Mouse (Mus musculus) intestine, embryonic 15.5 days (tissue): ENCODE data around the gene Yap1. TPM values are rescaled to one million over a fixed set of nuclear protein-coding genes. Genes with fewer than 3 reads are reported as not detected.

Experiments used
- ATAC-seq: fragments of 200-750 bp; cut with Nextera tagmentation; 2 replicates; pipeline ENCODE4 v1.8.0; 2017; ENCODE audit warnings: moderate TSS enrichment, moderate library complexity
- H3K27ac ChIP-seq: fragments of 300-500 bp; sonication (generic); 2 replicates; pipeline ENCODE4 v1.5.1; 2015; ENCODE audit warnings: mild to moderate bottlenecking, inconsistent platforms
- H3K27me3 ChIP-seq: fragments of 300-500 bp; sonication (generic); replicated peaks from 2 replicates; pipeline ENCODE4 v1.6.1; 2015; ENCODE audit warnings: inconsistent platforms
- H3K36me3 ChIP-seq: fragments of 300-500 bp; sonication (generic); 2 replicates; pipeline ENCODE4 v1.6.1; 2015; ENCODE audit warnings: inconsistent platforms
- H3K4me1 ChIP-seq: fragments of 300-500 bp; sonication (generic); replicated peaks from 2 replicates; pipeline ENCODE4 v1.6.1; 2015; ENCODE audit warnings: inconsistent platforms
- H3K4me2 ChIP-seq: fragments of 300-500 bp; sonication (generic); replicated peaks from 2 replicates; pipeline ENCODE4 v1.6.1; 2015; ENCODE audit warnings: mild to moderate bottlenecking, inconsistent platforms
- H3K4me3 ChIP-seq: fragments of 300-500 bp; sonication (generic); replicated peaks from 2 replicates; pipeline ENCODE4 v1.5.1; 2015; ENCODE audit warnings: inconsistent platforms
- H3K9ac ChIP-seq: fragments of 300-500 bp; sonication (generic); 2 replicates; pipeline ENCODE4 v1.6.1; 2015; ENCODE audit warnings: inconsistent platforms
- H3K9me3 ChIP-seq: fragments of 300-500 bp; sonication (generic); 2 replicates; pipeline ENCODE4 v1.6.1; 2016; ENCODE audit warnings: inconsistent platforms
- WGBS: fragments of 180-500 bp; shearing (Covaris S2); methylation state at CpG from one replicate; pipeline ENCODE4 v1.1.7; 2015; 5-methylcytosine and 5-hydroxymethylcytosine counted together
- polyA plus RNA-seq: library from polyadenylated mRNA; unstranded; fragments of >200 nt; fragmentation: Nextera tagmentation; extraction: Ambion mirVana; gene quantifications from 2 replicates; pipeline ENCODE4 v1.2.1, GENCODE M21; 2015

The Yap1 gene
- 25.3 and 25.9 TPM in 2 replicates for polyA plus RNA-seq

- peak within 1 kb of the TSS; percentile 96 for H3K4me3 ChIP-seq
- peaks cover 3% of the 10 kb centered on the region for H3K4me1 ChIP-seq
- ATAC-seq, result peak; percentile 85
- peaks cover 2% of the 10 kb centered on the region; the same call in 1 of the 2 replicates for H3K36me3 ChIP-seq
- peak within 1 kb of the TSS; percentile 98 for H3K27ac ChIP-seq
- H3K4me2 ChIP-seq, result peak within 1 kb of the TSS; percentile 66
- H3K27me3 ChIP-seq, result no peaks in the 10 kb centered on the region
- WGBS, result 1% methylated on average over 70 of the region's 79 CpGs
- H3K9me3 ChIP-seq, result no peaks in the 10 kb centered on the region
- peak within 1 kb of the TSS; percentile 95 for H3K9ac ChIP-seq
These were observed at the start of gene Yap1 for GRCm38 (mm10) chr9:8004370-8004991. TSS of gene Yap1 (minus strand) at chr9:8004596.

- Histone ChIP-seq H3K27ac (0 out of 2 replicates have a peak overlapping the region, but pooled peaks have one; percentile 69), H3K9ac (no peak overlapping the region), H3K27me3 (no peaks in the 10 kb centered on the region), H3K9me3 (no peaks in the 10 kb centered on the region), H3K4me2 (peak overlapping the region; percentile 79), H3K36me3 (no peaks in the 10 kb centered on the region), H3K4me3 (peak overlapping the region; percentile 75; the same call in 1 of the 2 replicates), H3K4me1 (no peaks in the 10 kb centered on the region)
- ATAC-seq, result peak; percentile 39
- WGBS, result 15% methylated on average over 5 of the region's 5 CpGs
These were observed 38.6 kb upstream of the Yap1 start for GRCm38 (mm10) chr9:8043044-8043387.

GRCm38 (mm10) chr9:8042338-8043043 is 38.1 kb upstream of the Yap1 start, which contains the start of gene Cfap300:
TSS of gene Cfap300 (minus strand) at chr9:8042823.
- H3K27me3 ChIP-seq, result no peaks in the 10 kb centered on the region
- WGBS, result under 1% methylated on average over 36 of the region's 39 CpGs
- peak; percentile 99 for ATAC-seq

GRCm38 (mm10) chr9:8035546-8035945 is 31.1 kb upstream of the Yap1 start:
- no peak overlapping the region for H3K4me3 ChIP-seq
- H3K9me3 ChIP-seq, result no peaks in the 10 kb centered on the region
- no peaks in the 10 kb centered on the region for H3K36me3 ChIP-seq
- 13% methylated on average over 7 of the region's 7 CpGs for WGBS
- H3K27ac ChIP-seq, result peak overlapping the region; percentile 34; the same call in 1 of the 2 replicates
- H3K27me3 ChIP-seq, result no peaks in the 10 kb centered on the region
- no peak overlapping the region for H3K9ac ChIP-seq
- peak overlapping the region; percentile 34 for H3K4me2 ChIP-seq
- peaks cover 8% of the 10 kb centered on the region; the same call in 1 of the 2 replicates for H3K4me1 ChIP-seq
- ATAC-seq, result peak; percentile 81

More at GRCm38 (mm10) chr9:8042338-8043043, 38.1 kb upstream of the Yap1 start, which contains the start of gene Cfap300:
- Histone ChIP-seq H3K9ac (peak within 1 kb of the TSS; percentile 65), H3K9me3 (no peaks in the 10 kb centered on the region), H3K36me3 (no peaks in the 10 kb centered on the region), H3K27ac (peak within 1 kb of the TSS; percentile 69), H3K4me1 (no peaks in the 10 kb centered on the region), H3K4me3 (peak within 1 kb of the TSS; percentile 75), H3K4me2 (peak within 1 kb of the TSS; percentile 79)

GRCm38 (mm10) chr9:8035091-8035490 is 30.7 kb upstream of the Yap1 start:
- no peaks in the 10 kb centered on the region for H3K36me3 ChIP-seq
- ATAC-seq, result peak; percentile 16; the same call in 1 of the 2 replicates
- WGBS, result 49% methylated on average over 4 of the region's 4 CpGs
- no peaks in the 10 kb centered on the region for H3K27me3 ChIP-seq
- no peak overlapping the region for H3K4me3 ChIP-seq
- peaks cover 8% of the 10 kb centered on the region; the same call in 1 of the 2 replicates for H3K4me1 ChIP-seq
- no peaks in the 10 kb centered on the region for H3K9me3 ChIP-seq
- peak overlapping the region; percentile 34; the same call in 1 of the 2 replicates for H3K4me2 ChIP-seq
- H3K9ac ChIP-seq, result no peak overlapping the region
- H3K27ac ChIP-seq, result peak overlapping the region; percentile 34; the same call in 1 of the 2 replicates

- no peak overlapping the region for H3K4me3 ChIP-seq
- H3K27me3 ChIP-seq, result no peaks in the 10 kb centered on the region
- WGBS, result 64% methylated on average over 1 of the region's 1 CpGs
- H3K9me3 ChIP-seq, result no peaks in the 10 kb centered on the region
- peaks cover 8% of the 10 kb centered on the region; the same call in 1 of the 2 replicates for H3K4me1 ChIP-seq
- H3K9ac ChIP-seq, result no peak overlapping the region
- no peak overlapping the region for H3K4me2 ChIP-seq
- H3K36me3 ChIP-seq, result no peaks in the 10 kb centered on the region
- no peak overlapping the region for H3K27ac ChIP-seq
- ATAC-seq, result peak; percentile 58
These were observed 29.7 kb upstream of the Yap1 start for GRCm38 (mm10) chr9:8034143-8034542.

- no peaks in the 10 kb centered on the region for H3K27me3 ChIP-seq
- WGBS, result 87% methylated on average over 5 of the region's 5 CpGs
- H3K9ac ChIP-seq, result no peak overlapping the region
- H3K4me3 ChIP-seq, result no peak overlapping the region
- H3K9me3 ChIP-seq, result no peaks in the 10 kb centered on the region
- no peak overlapping the region for H3K4me2 ChIP-seq
- H3K36me3 ChIP-seq, result no peaks in the 10 kb centered on the region
- H3K27ac ChIP-seq, result no peak overlapping the region
- no peak for ATAC-seq
- peaks cover 8% of the 10 kb centered on the region; the same call in 1 of the 2 replicates for H3K4me1 ChIP-seq
These were observed 28.5 kb upstream of the Yap1 start for GRCm38 (mm10) chr9:8032847-8033246.

GRCm38 (mm10) chr9:8018609-8019008 is 14.2 kb upstream of the Yap1 start:
- no peaks in the 10 kb centered on the region for H3K9me3 ChIP-seq
- H3K4me2 ChIP-seq, result no peak overlapping the region
- no peaks in the 10 kb centered on the region for H3K4me1 ChIP-seq
- H3K9ac ChIP-seq, result no peak overlapping the region
- no peaks in the 10 kb centered on the region for H3K27me3 ChIP-seq
- no peak overlapping the region for H3K27ac ChIP-seq
- 81% methylated on average over 5 of the region's 5 CpGs for WGBS
- ATAC-seq, result no peak
- no peaks in the 10 kb centered on the region for H3K36me3 ChIP-seq
- no peak overlapping the region for H3K4me3 ChIP-seq

GRCm38 (mm10) chr9:8017253-8017913 is 13.0 kb upstream of the Yap1 start:
- H3K9ac ChIP-seq, result no peak overlapping the region
- H3K4me3 ChIP-seq, result no peak overlapping the region
- no peaks in the 10 kb centered on the region for H3K4me1 ChIP-seq
- H3K27me3 ChIP-seq, result no peaks in the 10 kb centered on the region
- no peaks in the 10 kb centered on the region for H3K9me3 ChIP-seq
- 61% methylated on average over 13 of the region's 20 CpGs for WGBS
- 0 out of 2 replicates have a peak, but pooled peaks have one; percentile 25 for ATAC-seq
- no peaks in the 10 kb centered on the region for H3K36me3 ChIP-seq
- no peak overlapping the region for H3K4me2 ChIP-seq
- H3K27ac ChIP-seq, result no peak overlapping the region

GRCm38 (mm10) chr9:8003301-8004271 is 810 bp downstream of the Yap1 start:
- Histone ChIP-seq H3K9me3 (no peaks in the 10 kb centered on the region), H3K27me3 (no peaks in the 10 kb centered on the region), H3K27ac (peak overlapping the region; percentile 98), H3K36me3 (peaks cover 3% of the 10 kb centered on the region; the same call in 1 of the 2 replicates), H3K4me2 (peak overlapping the region; percentile 66), H3K9ac (peak overlapping the region; percentile 95), H3K4me3 (peak overlapping the region; percentile 96), H3K4me1 (peaks cover 3% of the 10 kb centered on the region)
- under 1% methylated on average over 82 of the region's 82 CpGs for WGBS
- peak; percentile 80 for ATAC-seq

- H3K36me3 ChIP-seq, result peaks cover 3% of the 10 kb centered on the region; the same call in 1 of the 2 replicates
- peak overlapping the region; percentile 96 for H3K4me3 ChIP-seq
- no peaks in the 10 kb centered on the region for H3K27me3 ChIP-seq
- H3K9ac ChIP-seq, result peak overlapping the region; percentile 95
- H3K9me3 ChIP-seq, result no peaks in the 10 kb centered on the region
- peaks cover 3% of the 10 kb centered on the region for H3K4me1 ChIP-seq
- peak overlapping the region; percentile 98; the same call in 1 of the 2 replicates for H3K27ac ChIP-seq
- H3K4me2 ChIP-seq, result peak overlapping the region; percentile 66
- 2% methylated on average over 12 of the region's 12 CpGs for WGBS
- 0 out of 2 replicates have a peak, but pooled peaks have one; percentile 0 for ATAC-seq
These were observed 1.6 kb downstream of the Yap1 start for GRCm38 (mm10) chr9:8002806-8003205.
